Mouse (Mus musculus) Patski (cell line): ENCODE data around the gene Chrm1. TPM values are rescaled to one million over a fixed set of nuclear protein-coding genes. Genes with fewer than 3 reads are reported as not detected.
"Not testable (repeated sequence)": the region's sequence is repeated elsewhere in the genome, so short reads cannot be mapped to it uniquely, and the experiment has no call there.

Source experiments
- ATAC-seq: fragments of 100-300 bp; one replicate; pipeline ENCODE4 v1.8.0; 2021
- CTCF ChIA-PET: fragments of 350-600 bp; sonication (Branson Sonifier 250); formaldehyde crosslinking; loops from one replicate; lab custom pipeline; 2022; ENCODE audit warnings: inconsistent platforms; lab: Charles Lee
- POLR2A ChIA-PET: fragments of 350-600 bp; sonication (Branson Sonifier 250); formaldehyde crosslinking; loops from one replicate; lab custom pipeline; 2022; ENCODE audit warnings: antibody characterized with exemption, inconsistent platforms; lab: Charles Lee
- DNase-seq: peaks from one replicate; pipeline ENCODE4 v3.0.0-alpha.2; 2011; ENCODE audit warnings: low read depth, low spot score
- H3K27me3 ChIP-seq: fragments of 371-371 bp; one replicate; pipeline ENCODE4 v1.5.1; 2021
- CTCF ChIP-seq: fragments of 100-300 bp; IDR thresholded peaks from one replicate; pipeline ENCODE4 v1.5.1; 2021
- in situ Hi-C: fragments of 300-500 bp; cut with MboI; formaldehyde crosslinking; loops from 3 replicates; pipeline ENCODE4 v1.11.1; 2018; ENCODE audit warnings: low pct_unique_long_range_greater_than_20kb, mixed read lengths
- polyA plus RNA-seq: library from polyadenylated mRNA; unstranded; gene quantifications from one replicate; pipeline ENCODE4 v1.2.3, GENCODE M21; 2021

The Chrm1 gene
- polyA plus RNA-seq, 1 experiment from 2014 or later, result 0.01 TPM

DNA sequence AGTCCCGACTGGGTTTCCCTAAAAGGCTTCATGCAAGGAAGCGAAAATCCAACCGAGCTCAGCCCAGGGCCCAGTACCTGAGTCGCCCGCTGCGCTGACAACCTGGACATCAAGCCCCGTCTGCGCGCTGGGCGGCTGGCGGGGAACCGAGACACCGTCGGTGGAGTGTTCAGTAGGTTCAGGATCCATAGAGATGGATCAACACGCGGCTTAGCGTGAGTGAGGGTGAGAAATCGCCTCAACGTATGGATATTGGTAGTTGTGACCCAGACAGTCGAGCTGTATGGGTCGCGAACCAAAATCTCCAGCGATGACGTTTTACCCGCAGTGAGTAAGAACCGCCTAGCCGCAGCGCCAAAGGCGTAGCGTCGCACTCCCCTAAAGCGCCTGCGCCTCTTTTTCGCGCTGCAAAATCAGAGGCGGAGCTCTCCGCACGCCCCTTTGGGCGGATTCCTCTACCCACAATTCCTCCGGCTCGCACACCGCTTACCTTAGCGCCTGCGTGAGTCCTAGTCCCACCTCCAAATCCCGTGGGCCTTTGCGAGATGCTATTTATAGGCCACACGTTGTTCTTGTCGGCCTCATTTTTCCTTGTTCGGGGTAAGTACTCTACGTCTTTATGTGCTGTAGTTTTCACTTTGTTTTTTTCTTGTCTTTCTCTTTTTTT, 59.5 kb downstream of the Chrm1 start, which contains the start of gene Slc3a2:
TSS of gene Slc3a2 (minus strand) at position 463 of the 667 bp plus-strand sequence.
- no peak for TF ChIP-seq CTCF
- in situ Hi-C loops, result loop anchor here (25.0 kb wide), 1 partner anchor 1164 kb away; the partner anchor contains the start of gene Incenp
- POLR2A ChIA-PET, result interaction anchor here (0.7 to 3.6 kb wide), 9 partner anchors 10 to 1931 kb away, joined by 3 to 32 read pairs (median 4); partner anchors contain the start of genes Hnrnpul2 and Ttc9c
- H3K27me3 ChIP-seq, result no peaks in the 10 kb centered on the region
- DNase-seq (no peak), ATAC-seq (peak; percentile 93)
- CTCF ChIA-PET, result interaction anchor here (0.7 to 4.4 kb wide), 4 partner anchors 10 to 29 kb away, joined by 3 to 23 read pairs (median 4); no protein-coding TSS in a partner anchor

DNA sequence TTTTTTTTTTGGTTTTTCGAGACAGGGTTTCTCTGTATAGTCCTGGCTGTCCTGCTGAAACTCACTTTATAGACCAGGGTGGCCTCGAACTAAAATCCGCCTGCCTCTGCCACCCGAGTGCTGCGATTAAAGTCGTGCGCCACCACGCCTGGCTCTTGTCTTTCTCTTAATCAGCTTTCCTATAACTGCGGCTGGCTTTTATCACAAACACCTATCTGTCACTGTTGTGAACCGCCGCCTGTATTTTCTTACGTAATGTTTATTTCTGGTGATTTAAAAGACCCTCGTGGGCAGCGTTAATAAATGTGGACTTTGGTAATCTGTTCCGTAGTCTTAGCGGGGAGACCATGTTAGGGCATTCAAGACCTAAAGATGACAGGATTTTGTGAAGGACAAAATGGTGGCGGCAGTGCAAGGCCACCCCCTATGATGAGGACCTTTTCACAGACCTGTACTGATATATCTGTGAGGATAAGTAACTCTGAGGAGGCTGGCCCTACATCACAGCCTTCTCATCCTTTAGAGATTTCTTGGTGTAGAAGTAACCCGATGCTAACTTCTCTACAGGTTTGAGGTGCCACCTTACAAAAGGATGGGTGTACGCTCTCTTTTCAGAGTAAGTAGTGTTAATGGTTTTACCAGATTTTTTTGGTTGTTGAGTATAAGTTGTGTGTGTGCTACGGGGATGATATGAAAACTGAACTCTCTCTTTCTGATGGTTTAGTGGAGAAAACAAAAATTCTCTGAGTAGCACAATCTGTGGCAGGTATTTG, 60.2 kb downstream of the Chrm1 start:
- no peak for ATAC-seq
- ChIA-PET CTCF (interaction anchor here (4.4 kb wide), 1 partner anchor 11 kb away, joined by 23 read pairs; no protein-coding TSS in a partner anchor), POLR2A (interaction anchor here (0.6 to 3.6 kb wide), 8 partner anchors 11 to 1930 kb away, joined by 3 to 32 read pairs (median 4); partner anchors contain the start of genes Hnrnpul2 and Ttc9c)
- no peaks in the 10 kb centered on the region for H3K27me3 ChIP-seq
- in situ Hi-C loops, result loop anchor here (25.0 kb wide), 1 partner anchor 1164 kb away; the partner anchor contains the start of gene Incenp
- TF ChIP-seq CTCF, result no peak
- no peak for DNase-seq

DNA sequence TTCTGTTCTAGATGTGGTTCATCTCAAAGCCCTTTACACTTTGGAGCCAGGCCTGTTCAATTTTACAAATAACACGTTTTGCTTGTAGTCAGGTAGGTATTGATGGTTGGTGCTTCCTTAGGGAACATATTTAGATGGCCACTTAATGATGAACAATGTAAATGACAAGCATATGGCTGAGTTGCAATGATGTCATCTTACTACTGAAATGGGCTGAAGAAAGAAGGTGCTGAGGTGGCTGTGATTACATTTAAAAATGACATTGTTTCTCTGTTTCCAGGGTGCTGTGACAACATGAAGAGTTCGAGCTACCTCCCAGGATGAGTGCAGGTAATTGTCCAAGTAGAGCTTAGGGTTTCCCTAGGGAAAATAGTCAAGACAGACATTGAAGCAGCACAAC, 60.8 kb downstream of the Chrm1 start:
- no peaks in the 10 kb centered on the region for H3K27me3 ChIP-seq
- ChIA-PET POLR2A (interaction anchor here (0.6 to 3.6 kb wide), 3 partner anchors 11 to 231 kb away, joined by 3 to 32 read pairs (median 3); no protein-coding TSS in a partner anchor), CTCF (interaction anchor here (4.4 kb wide), 1 partner anchor 11 kb away, joined by 23 read pairs; no protein-coding TSS in a partner anchor)
- DNase-seq, result no peak
- in situ Hi-C loops, result loop anchor here (25.0 kb wide), 1 partner anchor 1163 kb away; the partner anchor contains the start of gene Incenp
- no peak for ATAC-seq
- TF ChIP-seq CTCF, result no peak

DNA sequence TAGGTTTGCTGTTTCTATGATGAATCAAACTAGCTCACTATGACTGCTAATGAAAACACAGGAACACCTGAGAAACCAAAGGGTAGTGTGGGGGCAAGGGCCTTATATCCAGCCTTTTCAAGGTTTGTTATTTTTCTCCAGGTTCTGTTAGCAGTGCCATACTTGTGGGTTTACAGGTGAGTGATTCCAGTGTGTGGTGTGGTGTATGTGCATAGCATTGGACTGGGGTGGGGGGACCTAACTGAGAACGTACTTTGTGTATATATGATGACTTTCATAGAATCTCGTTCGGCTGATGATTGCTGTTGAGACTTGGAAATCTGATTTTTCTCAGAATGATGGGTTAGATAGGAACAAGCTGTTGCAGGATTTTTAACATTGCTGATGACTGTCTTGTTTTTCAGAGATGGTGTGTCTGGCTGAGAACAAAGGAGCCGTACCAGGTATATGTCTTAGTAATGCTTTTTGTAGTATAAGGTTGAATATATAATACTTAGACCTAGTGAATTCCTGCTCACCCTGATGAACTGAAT, 61.6 kb downstream of the Chrm1 start:
- POLR2A ChIA-PET, result interaction anchor here (0.6 to 3.6 kb wide), 6 partner anchors 8 to 230 kb away, joined by 3 to 32 read pairs (median 4); no protein-coding TSS in a partner anchor
- CTCF ChIA-PET, result interaction anchor here (2.1 to 4.4 kb wide), 2 partner anchors 8 to 12 kb away, joined by 12 to 23 read pairs; no protein-coding TSS in a partner anchor
- no peaks in the 10 kb centered on the region for H3K27me3 ChIP-seq
- TF ChIP-seq CTCF, result no peak
- no peak for ATAC-seq
- in situ Hi-C loops, result no loop called here
- DNase-seq, result no peak

DNA sequence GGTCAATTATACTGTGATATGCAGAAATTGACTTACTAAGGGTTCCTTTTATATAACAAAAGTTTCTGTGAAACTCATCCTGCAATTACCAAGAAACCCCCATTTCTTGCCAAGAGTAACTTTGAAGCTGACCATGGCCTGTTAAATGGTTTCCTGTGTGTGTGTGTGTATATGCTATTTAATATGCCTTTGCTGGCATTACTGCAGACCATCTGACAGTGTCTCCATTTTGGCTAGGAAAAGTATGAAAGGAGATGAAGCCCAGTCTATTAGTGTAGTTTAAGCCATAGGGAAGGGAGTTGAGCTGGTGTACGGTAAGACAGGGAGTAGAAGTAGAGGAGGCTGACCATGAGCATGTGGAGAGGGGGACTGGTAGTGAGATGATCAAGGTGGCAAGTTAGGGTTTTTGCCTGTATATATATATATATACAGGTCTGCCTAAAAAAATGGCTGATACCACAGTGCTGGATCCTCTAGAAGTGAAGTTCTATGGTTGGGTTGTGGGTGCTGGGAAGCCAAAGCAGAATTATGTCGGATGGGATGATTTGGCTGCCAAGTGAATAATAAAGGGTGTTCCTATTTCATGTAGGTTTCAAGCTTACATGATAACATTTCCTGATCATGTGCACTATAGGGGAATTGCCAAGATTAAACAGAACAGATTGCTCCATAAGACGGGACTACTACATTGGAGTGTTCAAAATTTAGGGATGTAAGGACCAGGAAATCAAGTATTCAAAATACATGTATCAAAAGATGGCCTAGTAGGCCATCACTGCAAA, 63.2 kb downstream of the Chrm1 start:
- POLR2A ChIA-PET, result interaction anchor here (0.6 to 1.5 kb wide), 4 partner anchors 9 to 14 kb away, joined by 3 to 7 read pairs (median 4); partner anchors contain the start of gene 1700092M07Rik
- in situ Hi-C loops, result no loop called here
- CTCF ChIA-PET, result interaction anchor here (1.0 to 2.1 kb wide), 4 partner anchors 9 to 14 kb away, joined by 3 to 12 read pairs (median 4); no protein-coding TSS in a partner anchor
- H3K27me3 ChIP-seq, result no peaks in the 10 kb centered on the region
- ATAC-seq (no peak), DNase-seq (no peak)
- TF ChIP-seq CTCF, result no peak

DNA sequence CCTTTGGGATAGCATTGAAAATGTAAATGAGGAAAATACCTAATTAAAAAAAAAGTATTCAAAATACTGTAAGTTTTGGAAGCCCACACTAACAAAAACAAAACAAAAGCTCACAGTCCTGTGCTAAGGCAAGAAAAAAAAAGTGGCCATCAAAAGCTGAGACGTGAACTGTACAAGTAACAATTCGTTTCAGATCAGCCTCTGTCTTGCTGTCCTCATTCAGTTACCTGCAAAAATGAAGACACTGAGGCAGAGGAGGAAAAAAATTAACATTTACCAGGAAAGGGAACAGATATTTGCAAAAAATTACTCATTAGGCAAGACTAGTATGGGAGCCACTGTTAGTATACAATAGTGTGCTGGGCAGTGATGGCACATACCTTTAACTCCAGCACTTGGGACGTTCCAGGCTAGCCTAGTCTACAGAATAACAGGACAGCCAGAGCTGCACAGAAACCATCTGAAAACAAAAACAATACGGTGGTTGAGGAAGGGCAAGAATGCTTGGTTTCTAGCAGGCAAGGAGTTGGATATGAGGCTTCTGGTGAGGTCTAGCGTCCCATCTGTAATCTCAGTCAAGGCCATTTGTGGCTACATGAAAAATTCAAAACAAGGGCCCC, 64.0 kb downstream of the Chrm1 start:
- CTCF ChIA-PET, result interaction anchor here (1.1 to 2.1 kb wide), 3 partner anchors 10 to 45 kb away, joined by 3 to 12 read pairs (median 5); no protein-coding TSS in a partner anchor
- ATAC-seq (no peak), DNase-seq (no peak)
- peaks cover 3% of the 10 kb centered on the region for H3K27me3 ChIP-seq
- no peak for TF ChIP-seq CTCF
- in situ Hi-C loops, result no loop called here
- POLR2A ChIA-PET, result interaction anchor here (1.3 kb wide), 1 partner anchor 10 kb away, joined by 3 read pairs; no protein-coding TSS in a partner anchor

DNA sequence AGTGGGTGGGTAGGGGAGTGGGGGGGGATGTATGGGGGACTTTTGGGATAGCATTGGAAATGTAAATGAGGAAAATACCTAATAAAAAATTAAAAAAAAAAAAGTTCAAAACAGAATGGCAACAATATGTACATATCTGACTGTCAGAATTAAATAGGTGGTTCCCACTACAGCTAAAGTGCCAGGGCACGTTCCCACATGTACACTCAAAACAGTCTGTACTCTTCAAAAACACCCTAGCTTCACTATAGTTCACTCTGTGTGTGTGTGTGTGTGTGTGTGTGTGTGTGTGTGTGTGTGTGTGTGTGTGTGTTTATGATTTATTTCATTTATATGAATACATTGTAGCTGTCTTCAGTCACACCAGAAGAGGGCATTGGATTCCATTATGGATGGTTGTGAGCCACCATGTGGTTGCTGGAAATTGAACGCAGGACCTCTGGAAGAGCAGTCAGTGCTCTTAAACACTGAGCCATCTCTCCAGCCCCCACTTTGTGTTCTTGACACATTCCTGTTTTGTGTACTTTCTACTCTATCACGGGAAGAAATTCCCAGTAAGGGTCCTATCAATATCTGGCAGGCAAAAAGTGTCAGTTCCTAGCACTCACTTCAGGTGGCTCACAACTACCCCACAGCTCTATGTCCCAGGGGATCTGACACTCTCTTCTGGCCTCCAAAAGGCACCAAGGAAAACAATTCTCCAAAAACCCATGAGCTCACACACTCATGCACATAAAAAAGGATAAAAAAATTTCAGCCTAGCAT, 64.9 kb downstream of the Chrm1 start:
- ATAC-seq, DNase-seq, H3K27me3 ChIP-seq, in situ Hi-C loops: not testable (repeated sequence)
- ChIA-PET POLR2A (interaction anchor here (0.8 kb wide), 1 partner anchor 9 kb away, joined by 3 read pairs; no protein-coding TSS in a partner anchor), CTCF (interaction anchor here (1.1 to 1.7 kb wide), 3 partner anchors 9 to 46 kb away, joined by 3 to 5 read pairs (median 4); no protein-coding TSS in a partner anchor)

Other genes with a start within 250 kb of the Chrm1 start
- not detected for gene Slc22a8, start 72.5 kb upstream of the Chrm1 start, polyA plus RNA-seq
- not detected for gene Slc22a6, start 45.8 kb upstream of the Chrm1 start, polyA plus RNA-seq
- gene Slc3a2, start 59.6 kb downstream of the Chrm1 start, polyA plus RNA-seq, result 807 TPM
- 64.7 TPM for gene Wdr74, start 72.0 kb downstream of the Chrm1 start, polyA plus RNA-seq
- 0.86 TPM for gene 1700092M07Rik, start 76.9 kb downstream of the Chrm1 start, polyA plus RNA-seq
- 116 TPM for gene Stx5a, start 77.6 kb downstream of the Chrm1 start, polyA plus RNA-seq
- gene Nxf1, start 93.3 kb downstream of the Chrm1 start, polyA plus RNA-seq, result 164 TPM
- gene Tmem223, start 107.2 kb downstream of the Chrm1 start, polyA plus RNA-seq, result 74.3 TPM
- 58.9 TPM for gene Tmem179b, start 110.7 kb downstream of the Chrm1 start, polyA plus RNA-seq
- gene Taf6l, start 122.6 kb downstream of the Chrm1 start, polyA plus RNA-seq, result 25.8 TPM
- 148 TPM for gene Polr2g, start 134.8 kb downstream of the Chrm1 start, polyA plus RNA-seq
- 5.0 TPM for gene Zbtb3, start 138.8 kb downstream of the Chrm1 start, polyA plus RNA-seq
- gene Ttc9c, start 155.5 kb downstream of the Chrm1 start, polyA plus RNA-seq, result 51.4 TPM
- 136 TPM for gene Hnrnpul2, start 156.2 kb downstream of the Chrm1 start, polyA plus RNA-seq
- 3.3 TPM for gene AC129217.1, start 166.0 kb downstream of the Chrm1 start, polyA plus RNA-seq
- gene Bscl2, start 173.7 kb downstream of the Chrm1 start, polyA plus RNA-seq, result 4.1 TPM
- gene Gng3, start 175.4 kb downstream of the Chrm1 start, polyA plus RNA-seq, result 0.50 TPM
- gene Lrrn4cl, start 187.0 kb downstream of the Chrm1 start, polyA plus RNA-seq, result 0.10 TPM
- 270 TPM for gene Ubxn1, start 207.7 kb downstream of the Chrm1 start, polyA plus RNA-seq
- gene Uqcc3, start 217.1 kb downstream of the Chrm1 start, polyA plus RNA-seq, result 50.7 TPM
- 15.4 TPM for gene Lbhd1, start 219.9 kb downstream of the Chrm1 start, polyA plus RNA-seq
- not detected for gene Gm49403, start 220.1 kb downstream of the Chrm1 start, polyA plus RNA-seq
- gene 1810009A15Rik, start 225.1 kb downstream of the Chrm1 start, polyA plus RNA-seq, result 69.6 TPM
- gene Gm49416, start 225.1 kb downstream of the Chrm1 start, polyA plus RNA-seq, result 5.9 TPM
- gene Ints5, start 229.2 kb downstream of the Chrm1 start, polyA plus RNA-seq, result 31.2 TPM
- 308 TPM for gene Ganab, start 234.3 kb downstream of the Chrm1 start, polyA plus RNA-seq